Mouse (Mus musculus) ES-E14 (cell line): ENCODE data around the gene Samd1.

Experiments
- CHD2 ChIP-seq: IDR thresholded peaks from 2 replicates; pipeline ENCODE4 v1.6.1; 2014; ENCODE audit warnings: mild to moderate bottlenecking, low read depth, low read length, inconsistent platforms
- HCFC1 ChIP-seq: IDR thresholded peaks from 2 replicates; pipeline ENCODE4 v1.6.1; 2012; ENCODE audit warnings: low read length, inconsistent platforms, borderline replicate concordance; ENCODE audit not compliant: insufficient read depth
- MAFK ChIP-seq: IDR thresholded peaks from 2 replicates; pipeline ENCODE4 v1.6.1; 2014; ENCODE audit warnings: mild to moderate bottlenecking, low read depth, low read length, inconsistent platforms; ENCODE audit not compliant: insufficient read depth
- ZC3H11A ChIP-seq: IDR thresholded peaks from 2 replicates; pipeline ENCODE4 v1.6.1; 2012; ENCODE audit warnings: low read depth, mild to moderate bottlenecking, inconsistent platforms, low read length, borderline replicate concordance

DNA sequence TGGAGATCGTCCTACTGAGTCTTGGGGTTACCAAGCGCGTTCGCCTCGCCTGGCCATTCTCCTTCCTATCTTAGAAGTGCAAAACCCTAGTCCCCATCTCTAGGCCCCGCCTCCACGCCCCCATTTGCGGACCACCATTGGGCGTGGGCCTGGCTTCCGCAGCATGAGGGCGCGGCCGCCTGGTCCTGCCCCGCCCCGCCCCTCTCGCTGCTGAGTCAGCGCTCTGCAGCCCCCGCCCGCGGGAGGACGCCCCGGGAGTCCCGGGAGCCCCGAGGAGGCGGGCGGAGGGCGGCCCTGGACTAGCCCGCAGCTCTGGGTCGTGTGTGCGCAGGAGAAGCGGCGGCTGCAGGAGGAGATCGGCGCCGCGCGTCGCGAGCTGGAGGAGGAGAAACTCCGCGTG lies 28.4 kb downstream of the Samd1 start:
- TF ChIP-seq MAFK = peak; percentile 98
- no peak for TF ChIP-seq HCFC1
- TF ChIP-seq ZC3H11A = no peak
- TF ChIP-seq CHD2 = no peak
